Mouse (Mus musculus): ENCODE data around the gene Ccdc97. TPM values are rescaled to one million over a fixed set of nuclear protein-coding genes. Genes with fewer than 3 reads are reported as not detected.
A peak's percentile ranks its signal among the peaks of the same experiment; 100 is the strongest.

Gene Ccdc97
- total and polyA plus RNA-seq, 3 experiments, result 11.7 to 63.1 (median 52.8) TPM

- peak overlapping the region; percentile 74; the same call in 1 of the 2 replicates for H3K4me3 ChIP-seq (ENCODE audit: low read depth, low read length)
- no peaks in the 10 kb centered on the region for H3K27me3 ChIP-seq (ENCODE audit: insufficient read depth, low read length)
- TF ChIP-seq GATA1 (IDR thresholded peaks at IDR 0.05; ENCODE audit: borderline replicate concordance, low read length) (no peak), POLR2AphosphoS5 (IDR thresholded peaks at IDR 0.05; ENCODE audit: insufficient replicate concordance, low read depth, low read length) (no peak; the same call in 1 of the 2 replicates)
- H3K36me3 ChIP-seq (replicated peaks), result peaks cover 80% of the 10 kb centered on the region
- no peak for ATAC-seq (ENCODE audit: extremely low read depth, insufficient number of reproducible peaks, low FRiP score, poor library complexity, severe bottlenecking)
- DNase-seq (ENCODE audit: low spot score), result no peak
- no peaks in the 10 kb centered on the region for H3K9me3 ChIP-seq (replicated peaks)
- H3K4me1 ChIP-seq (ENCODE audit: insufficient read depth, low read depth, low read length), result peaks cover 73% of the 10 kb centered on the region
Measured at GRCm38 (mm10) chr7:25717478-25717877, 1.4 kb downstream of the Ccdc97 start.

GRCm38 (mm10) chr7:25715731-25716271 lies 3.1 kb downstream of the Ccdc97 start:
- Histone ChIP-seq H3K27me3 (ENCODE audit: insufficient read depth, low read length) (no peaks in the 10 kb centered on the region), H3K4me1 (ENCODE audit: insufficient read depth, low read depth, low read length) (peaks cover 78% of the 10 kb centered on the region), H3K9me3 (replicated peaks) (no peaks in the 10 kb centered on the region), H3K4me3 (ENCODE audit: low read depth, low read length) (no peak overlapping the region), H3K36me3 (replicated peaks) (peaks cover 86% of the 10 kb centered on the region)
- DNase-seq (ENCODE audit: low spot score) (no peak), ATAC-seq (ENCODE audit: extremely low read depth, insufficient number of reproducible peaks, low FRiP score, poor library complexity, severe bottlenecking) (no peak)
- no peak for TF ChIP-seq CTCF (IDR thresholded peaks at IDR 0.05; ENCODE audit: low read depth, low read length)
- TF ChIP-seq TAL1 (conservative IDR thresholded peaks at IDR 0.05; ENCODE audit: low read depth, low read length), result no peak
- TF ChIP-seq POLR2AphosphoS5 (IDR thresholded peaks at IDR 0.05; ENCODE audit: insufficient replicate concordance, low read depth, low read length), result 0 out of 2 replicates have a peak, but pooled peaks have one; percentile 37

- H3K9me3 ChIP-seq (replicated peaks), result no peaks in the 10 kb centered on the region
- no peaks in the 10 kb centered on the region for H3K27me3 ChIP-seq (ENCODE audit: insufficient read depth, low read length)
- no peak overlapping the region for H3K4me3 ChIP-seq (ENCODE audit: low read depth, low read length)
- 0 out of 2 replicates have a peak, but pooled peaks have one; percentile 32 for TF ChIP-seq POLR2AphosphoS5 (IDR thresholded peaks at IDR 0.05; ENCODE audit: insufficient replicate concordance, low read depth, low read length)
- no peak for TF ChIP-seq GATA1 (IDR thresholded peaks at IDR 0.05; ENCODE audit: borderline replicate concordance, low read length)
- DNase-seq (ENCODE audit: low spot score), result no peak
- ATAC-seq (ENCODE audit: extremely low read depth, insufficient number of reproducible peaks, low FRiP score, poor library complexity, severe bottlenecking), result no peak
- peaks cover 78% of the 10 kb centered on the region for H3K4me1 ChIP-seq (ENCODE audit: insufficient read depth, low read depth, low read length)
- peaks cover 86% of the 10 kb centered on the region for H3K36me3 ChIP-seq (replicated peaks)
Measured at GRCm38 (mm10) chr7:25714581-25714980, 4.3 kb downstream of the Ccdc97 start.

GRCm38 (mm10) chr7:25712801-25713200 lies 6.1 kb downstream of the Ccdc97 start:
- DNase-seq (ENCODE audit: low spot score) (no peak), ATAC-seq (ENCODE audit: extremely low read depth, insufficient number of reproducible peaks, low FRiP score, poor library complexity, severe bottlenecking) (no peak)
- Histone ChIP-seq H3K27me3 (ENCODE audit: insufficient read depth, low read length) (no peaks in the 10 kb centered on the region), H3K9me3 (replicated peaks) (no peaks in the 10 kb centered on the region), H3K36me3 (replicated peaks) (peaks cover 99% of the 10 kb centered on the region), H3K4me3 (ENCODE audit: low read depth, low read length) (no peak overlapping the region), H3K4me1 (ENCODE audit: insufficient read depth, low read depth, low read length) (peaks cover 81% of the 10 kb centered on the region)
- TF ChIP-seq TAL1 (conservative IDR thresholded peaks at IDR 0.05; ENCODE audit: low read depth, low read length), result no peak
- no peak for TF ChIP-seq CTCF (IDR thresholded peaks at IDR 0.05; ENCODE audit: low read depth, low read length)
- TF ChIP-seq POLR2AphosphoS5 (IDR thresholded peaks at IDR 0.05; ENCODE audit: insufficient replicate concordance, low read depth, low read length), result 0 out of 2 replicates have a peak, but pooled peaks have one; percentile 13
- TF ChIP-seq GATA2 (IDR thresholded peaks at IDR 0.05; ENCODE audit: borderline replicate concordance, low read depth, low read length), result no peak
- TF ChIP-seq GATA1 (IDR thresholded peaks at IDR 0.05; ENCODE audit: borderline replicate concordance, low read length), result no peak

GRCm38 (mm10) chr7:25711731-25712197 lies 7.1 kb downstream of the Ccdc97 start:
- Histone ChIP-seq H3K4me3 (ENCODE audit: low read depth, low read length) (peak overlapping the region; percentile 5; the same call in 1 of the 2 replicates), H3K4me1 (ENCODE audit: insufficient read depth, low read depth, low read length) (peaks cover 84% of the 10 kb centered on the region), H3K27me3 (ENCODE audit: insufficient read depth, low read length) (no peaks in the 10 kb centered on the region), H3K36me3 (replicated peaks) (peaks cover 100% of the 10 kb centered on the region), H3K9me3 (replicated peaks) (no peaks in the 10 kb centered on the region)
- TF ChIP-seq TAL1 (conservative IDR thresholded peaks at IDR 0.05; ENCODE audit: low read depth, low read length) (no peak), GATA1 (IDR thresholded peaks at IDR 0.05; ENCODE audit: borderline replicate concordance, low read length) (no peak), GATA2 (IDR thresholded peaks at IDR 0.05; ENCODE audit: borderline replicate concordance, low read depth, low read length) (no peak), CTCF (IDR thresholded peaks at IDR 0.05; ENCODE audit: low read depth, low read length) (no peak), POLR2AphosphoS5 (IDR thresholded peaks at IDR 0.05; ENCODE audit: insufficient replicate concordance, low read depth, low read length) (no peak)
- DNase-seq (ENCODE audit: low spot score) (peak; percentile 62), ATAC-seq (ENCODE audit: extremely low read depth, insufficient number of reproducible peaks, low FRiP score, poor library complexity, severe bottlenecking) (peak; percentile 52)

- Histone ChIP-seq H3K27me3 (ENCODE audit: insufficient read depth, low read length) (no peaks in the 10 kb centered on the region), H3K36me3 (replicated peaks) (peaks cover 100% of the 10 kb centered on the region), H3K9me3 (replicated peaks) (no peaks in the 10 kb centered on the region), H3K4me3 (ENCODE audit: low read depth, low read length) (no peak overlapping the region), H3K4me1 (ENCODE audit: insufficient read depth, low read depth, low read length) (peaks cover 88% of the 10 kb centered on the region)
- no peak for TF ChIP-seq POLR2AphosphoS5 (IDR thresholded peaks at IDR 0.05; ENCODE audit: insufficient replicate concordance, low read depth, low read length)
- TF ChIP-seq TAL1 (conservative IDR thresholded peaks at IDR 0.05; ENCODE audit: low read depth, low read length), result no peak
- no peak for TF ChIP-seq GATA1 (IDR thresholded peaks at IDR 0.05; ENCODE audit: borderline replicate concordance, low read length)
- no peak for TF ChIP-seq GATA2 (IDR thresholded peaks at IDR 0.05; ENCODE audit: borderline replicate concordance, low read depth, low read length)
- no peak for TF ChIP-seq CTCF (IDR thresholded peaks at IDR 0.05; ENCODE audit: low read depth, low read length)
- no peak for ATAC-seq (ENCODE audit: extremely low read depth, insufficient number of reproducible peaks, low FRiP score, poor library complexity, severe bottlenecking)
- DNase-seq (ENCODE audit: low spot score), result no peak
Measured at GRCm38 (mm10) chr7:25711165-25711564, 7.7 kb downstream of the Ccdc97 start.

All from G1E (cell line).